Mouse (Mus musculus) cortical plate, adult 2 months (tissue): ENCODE data around the gene Sgsm1.

Experiments
- CTCF ChIP-seq: fragments of 200-500 bp; IDR thresholded peaks from 2 replicates; pipeline ENCODE4 v1.5.1; 2011; ENCODE audit warnings: mild to moderate bottlenecking, control low read depth, low read length; ENCODE audit not compliant: insufficient read depth; ENCODE audit errors: extremely low read depth
- POLR2A ChIP-seq: fragments of 200-500 bp; IDR thresholded peaks from 2 replicates; pipeline ENCODE4 v1.6.1; 2011; ENCODE audit warnings: mild to moderate bottlenecking, low read length, control low read depth; ENCODE audit not compliant: insufficient read depth; ENCODE audit errors: extremely low read depth

GRCm38 (mm10) chr5:113281557-113281956, 29.0 kb downstream of the Sgsm1 start:
- TF ChIP-seq POLR2A (no peak), CTCF (no peak)
